Mouse (Mus musculus) layer of hippocampus, adult 11-12 months (tissue): ENCODE results near the gene Ntf3.
A peak's percentile ranks its signal among the peaks of the same experiment; 100 is the strongest.

ENCODE experiments used
- DNase-seq: peaks from one replicate; pipeline ENCODE4 v3.0.0; 2022; ENCODE audit warnings: low spot score

Gene Ntf3

GRCm38 (mm10) chr6:126106051-126106797, 60.5 kb downstream of the Ntf3 start:
- DNase-seq = peak; percentile 24

- no peak for DNase-seq
Observed at GRCm38 (mm10) chr6:126105083-126105740, 61.5 kb downstream of the Ntf3 start.

DNA sequence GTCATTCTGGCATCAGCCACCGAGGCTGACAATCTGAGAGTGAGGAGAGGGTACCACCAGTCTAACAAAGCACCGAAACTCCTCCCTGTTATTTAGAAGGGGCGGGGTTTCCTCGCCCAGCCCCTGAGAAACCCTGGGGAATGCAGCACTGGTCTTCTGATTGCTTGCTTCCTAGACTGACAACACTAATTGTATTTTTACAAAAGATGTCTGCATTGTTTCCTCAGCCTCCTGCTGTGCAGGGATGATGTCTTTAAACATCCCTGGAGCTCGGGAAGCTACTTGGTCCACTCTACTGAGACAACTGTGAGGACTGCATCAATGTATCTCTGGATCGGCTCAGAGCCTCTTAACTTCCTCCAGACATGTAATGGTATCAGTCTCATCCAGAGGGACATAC, 64.1 kb downstream of the Ntf3 start:
- no peak for DNase-seq

DNA sequence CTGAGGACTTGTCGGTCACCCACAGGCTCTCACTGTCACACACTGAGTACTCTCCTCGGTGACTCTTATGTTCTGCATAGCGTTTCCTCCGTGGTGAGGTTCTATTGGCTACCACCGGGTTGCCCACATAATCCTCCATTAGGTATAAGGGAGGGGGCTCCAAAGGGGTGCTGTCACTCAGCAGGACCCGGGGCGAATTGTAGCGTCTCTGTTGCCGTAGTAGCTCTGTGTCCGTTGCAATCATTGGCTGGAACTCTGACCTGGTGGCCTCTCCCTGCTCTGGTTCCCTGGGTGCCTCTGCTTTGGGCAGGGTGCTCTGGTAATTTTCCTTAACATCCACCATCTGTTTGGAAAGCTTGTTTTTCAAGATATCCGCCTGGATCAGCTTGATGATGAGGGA, 64.7 kb downstream of the Ntf3 start:
- DNase-seq = no peak

- no peak for DNase-seq
Observed at GRCm38 (mm10) chr6:126100579-126100978, 66.1 kb downstream of the Ntf3 start.

- DNase-seq = no peak
Observed at GRCm38 (mm10) chr6:126097471-126097870, 69.2 kb downstream of the Ntf3 start.

- DNase-seq = peak; percentile 18
Observed at GRCm38 (mm10) chr6:126096085-126096484, 70.6 kb downstream of the Ntf3 start.

- no peak for DNase-seq
Observed at GRCm38 (mm10) chr6:126095041-126095440, 71.7 kb downstream of the Ntf3 start.

DNA sequence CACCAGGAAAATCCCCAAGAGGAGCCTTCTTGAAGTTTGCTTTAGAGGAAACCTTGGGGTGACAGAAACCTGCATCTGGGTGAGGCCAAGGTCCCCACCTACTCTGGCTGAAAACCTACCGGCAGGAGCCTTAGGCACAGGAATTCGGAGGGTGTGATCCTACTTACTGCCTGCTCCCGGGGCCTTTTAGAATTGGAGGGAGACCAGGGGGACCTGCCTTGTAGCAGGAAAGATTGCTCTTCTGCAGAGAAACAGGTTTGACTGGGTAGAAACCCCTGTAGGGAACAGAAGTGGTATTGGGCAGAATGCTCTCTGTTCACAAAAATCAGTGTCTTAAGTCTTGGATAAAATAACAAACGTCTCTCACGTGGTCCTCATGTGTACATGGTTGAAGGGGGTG, 74.7 kb downstream of the Ntf3 start:
- DNase-seq = no peak

- DNase-seq = no peak
Observed at GRCm38 (mm10) chr6:126090063-126090462, 76.6 kb downstream of the Ntf3 start.

DNA sequence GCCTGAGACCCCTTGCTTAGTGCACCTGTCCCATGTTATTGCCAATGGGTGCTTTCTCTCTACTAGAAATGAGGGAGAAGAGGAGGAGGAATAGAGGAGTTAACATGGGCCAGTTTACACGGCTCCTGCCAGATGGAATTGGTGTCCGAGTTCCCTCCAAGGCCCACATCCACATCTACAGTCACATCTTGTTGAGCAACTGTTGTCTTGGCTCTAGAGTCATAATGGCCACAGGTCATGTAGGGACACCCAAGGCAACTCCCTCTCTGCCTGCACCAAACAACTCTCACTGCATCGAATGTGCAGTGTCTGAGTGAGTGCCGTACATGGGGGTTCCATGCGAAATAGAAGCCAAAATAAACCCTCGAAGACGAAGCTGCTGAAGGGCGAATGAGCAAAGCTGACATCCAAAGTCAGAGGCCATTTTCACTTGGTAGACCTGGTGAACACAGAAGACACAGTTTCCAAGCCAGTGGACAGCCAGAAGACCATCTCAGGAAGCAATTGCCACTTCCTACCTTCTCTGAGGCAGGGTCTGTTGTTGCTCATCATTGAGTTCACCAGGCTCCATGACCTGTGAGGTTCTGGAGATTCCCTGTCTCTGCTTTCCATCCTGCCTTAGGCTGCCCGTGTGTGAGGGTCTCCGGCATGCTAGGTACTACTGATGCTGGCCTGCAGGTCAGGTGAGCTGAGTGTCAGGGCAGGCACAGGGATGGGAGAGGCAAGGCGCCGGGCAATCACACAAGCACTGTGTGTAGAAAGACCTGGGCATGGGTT, 78.0 kb downstream of the Ntf3 start:
- DNase-seq = no peak

- no peak for DNase-seq
Observed at GRCm38 (mm10) chr6:126086321-126086950, 80.3 kb downstream of the Ntf3 start.

DNA sequence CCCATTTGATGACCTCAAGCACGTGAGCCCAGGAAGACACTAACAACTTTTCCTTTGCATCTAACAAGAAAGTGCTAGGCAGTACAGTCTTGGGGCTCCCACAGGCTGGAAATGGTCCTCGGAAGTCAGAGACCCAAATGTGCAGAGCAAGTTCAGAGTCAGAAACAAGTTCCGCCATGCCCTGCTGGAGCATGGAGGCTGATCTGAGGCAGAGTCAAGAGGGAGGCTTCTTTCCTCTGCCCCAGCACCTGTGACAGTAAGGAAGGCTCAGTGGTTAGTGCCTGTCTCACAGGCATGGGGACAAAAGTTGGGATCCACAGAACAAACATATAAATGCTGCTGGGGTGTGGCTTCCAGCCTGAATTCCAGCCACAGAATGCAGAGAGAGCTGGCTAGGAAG, 86.2 kb downstream of the Ntf3 start:
- DNase-seq = no peak

DNA sequence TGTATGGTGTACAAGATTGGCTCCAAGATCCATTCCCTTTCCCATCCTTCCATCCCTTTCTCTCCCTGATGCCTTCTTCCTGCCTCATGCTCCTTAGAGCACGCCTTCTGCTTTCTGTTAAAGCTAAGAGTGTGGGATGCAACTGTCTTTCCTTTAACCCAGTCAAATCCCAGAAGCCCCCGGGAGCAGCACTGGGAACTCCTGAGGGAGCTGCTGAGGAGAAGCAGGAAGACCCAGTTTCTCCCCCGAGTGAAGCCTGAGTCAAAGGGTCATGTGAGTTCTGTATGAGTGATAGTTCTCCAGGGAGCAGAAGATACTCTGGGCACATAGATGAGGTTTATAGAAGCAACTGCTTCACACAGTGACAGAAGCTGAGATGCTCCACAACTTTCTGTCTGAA, 109.0 kb downstream of the Ntf3 start:
- DNase-seq = no peak

DNA sequence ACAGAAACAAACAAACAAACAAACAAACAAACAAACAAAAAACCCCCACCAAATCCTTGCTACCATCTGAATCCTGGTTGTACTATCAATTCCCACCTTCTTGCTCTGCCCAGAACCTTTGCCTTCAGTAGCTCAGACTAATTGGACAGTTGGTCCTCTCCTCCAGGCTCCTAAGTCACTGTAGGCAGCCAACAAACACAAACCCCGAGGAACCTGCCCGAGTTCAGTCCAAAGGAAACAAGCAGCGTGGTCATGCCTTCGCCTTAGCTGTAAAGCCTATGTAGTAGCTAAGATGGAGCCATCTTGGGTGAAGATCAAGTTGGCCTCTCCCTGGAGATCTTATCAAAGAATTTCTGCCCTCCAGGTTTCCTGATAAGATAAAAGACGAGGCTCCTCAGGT, 113.6 kb downstream of the Ntf3 start:
- no peak for DNase-seq
